Mouse (Mus musculus): ENCODE results near the gene Prkaa2.
A peak's percentile ranks its signal among the peaks of the same experiment; 100 is the strongest.

Gene Prkaa2

GRCm38 (mm10) chr4:105108641-105109198 lies 970 bp downstream of the Prkaa2 start:
- DNase-seq, result no peak

- DNase-seq, result no peak
These were observed 1.6 kb downstream of the Prkaa2 start for GRCm38 (mm10) chr4:105107943-105108640.

- DNase-seq, result no peak
These were observed 5.4 kb downstream of the Prkaa2 start for GRCm38 (mm10) chr4:105104099-105104872.

GRCm38 (mm10) chr4:105101337-105101688 lies 8.4 kb downstream of the Prkaa2 start:
- DNase-seq, result no peak

GRCm38 (mm10) chr4:105100508-105101336 lies 9.0 kb downstream of the Prkaa2 start:
- DNase-seq, result peak; percentile 70 to 77

GRCm38 (mm10) chr4:105098660-105099059 lies 11.0 kb downstream of the Prkaa2 start:
- DNase-seq, result no peak

- DNase-seq, result no peak
These were observed 11.5 kb downstream of the Prkaa2 start for GRCm38 (mm10) chr4:105098158-105098557.

- peak; percentile 81 to 83 for DNase-seq
These were observed 14.4 kb downstream of the Prkaa2 start for GRCm38 (mm10) chr4:105095316-105095715.

- peak in 1 of 2 experiments; percentile 31 for DNase-seq
These were observed 15.7 kb downstream of the Prkaa2 start for GRCm38 (mm10) chr4:105093951-105094350.

GRCm38 (mm10) chr4:105090417-105090816 lies 19.3 kb downstream of the Prkaa2 start:
- DNase-seq, result no peak

GRCm38 (mm10) chr4:105089386-105089785 lies 20.3 kb downstream of the Prkaa2 start:
- DNase-seq, result no peak

- DNase-seq, result no peak
These were observed 21.0 kb downstream of the Prkaa2 start for GRCm38 (mm10) chr4:105088671-105089070.

GRCm38 (mm10) chr4:105076152-105076551 lies 33.5 kb downstream of the Prkaa2 start:
- no peak for DNase-seq

GRCm38 (mm10) chr4:105071761-105072427 lies 37.8 kb downstream of the Prkaa2 start:
- no peak for DNase-seq

- DNase-seq, result peak; percentile 90
These were observed 38.7 kb downstream of the Prkaa2 start for GRCm38 (mm10) chr4:105070982-105071381.

- no peak for DNase-seq
These were observed 58.4 kb downstream of the Prkaa2 start for GRCm38 (mm10) chr4:105051291-105051690.

- no peak for DNase-seq
These were observed 59.6 kb downstream of the Prkaa2 start for GRCm38 (mm10) chr4:105050041-105050440.

- no peak for DNase-seq
These were observed 75.4 kb downstream of the Prkaa2 start for GRCm38 (mm10) chr4:105034259-105034658.

- DNase-seq, result peak; percentile 14 to 24
These were observed 76.5 kb downstream of the Prkaa2 start for GRCm38 (mm10) chr4:105033153-105033552.

GRCm38 (mm10) chr4:105031104-105031503 lies 78.6 kb downstream of the Prkaa2 start:
- no peak for DNase-seq

- DNase-seq, result no peak
These were observed 82.4 kb downstream of the Prkaa2 start for GRCm38 (mm10) chr4:105027278-105027677.

GRCm38 (mm10) chr4:105016006-105016613 lies 93.6 kb downstream of the Prkaa2 start:
- no peak for DNase-seq
